Mouse (Mus musculus) right cerebral cortex, postnatal 4 days (tissue): ENCODE measurements around the gene Mob4.

Source experiments
- DNase-seq: peaks from one replicate; pipeline ENCODE4 v3.0.0-alpha.2; 2022

Mob4 gene

GRCm38 (mm10) chr1:55133173-55133572 is 2.1 kb downstream of the Mob4 start:
- no peak for DNase-seq

GRCm38 (mm10) chr1:55134301-55134700 is 3.3 kb downstream of the Mob4 start:
- no peak for DNase-seq

GRCm38 (mm10) chr1:55135846-55136245 is 4.8 kb downstream of the Mob4 start:
- DNase-seq = no peak

GRCm38 (mm10) chr1:55144338-55144737 is 13.3 kb downstream of the Mob4 start:
- no peak for DNase-seq

GRCm38 (mm10) chr1:55145556-55145955 is 14.5 kb downstream of the Mob4 start:
- no peak for DNase-seq

- DNase-seq = no peak
Measured at GRCm38 (mm10) chr1:55157329-55157728, 26.3 kb downstream of the Mob4 start.

GRCm38 (mm10) chr1:55158211-55158610 is 27.2 kb downstream of the Mob4 start:
- DNase-seq = no peak

- no peak for DNase-seq
Measured at GRCm38 (mm10) chr1:55158821-55159220, 27.8 kb downstream of the Mob4 start.

- DNase-seq = no peak
Measured at GRCm38 (mm10) chr1:55160218-55160617, 29.2 kb downstream of the Mob4 start.

GRCm38 (mm10) chr1:55160831-55161638 is 30.0 kb downstream of the Mob4 start:
- no peak for DNase-seq

GRCm38 (mm10) chr1:55161895-55162294 is 30.9 kb downstream of the Mob4 start:
- DNase-seq = no peak

GRCm38 (mm10) chr1:55162781-55163180 is 31.8 kb downstream of the Mob4 start:
- DNase-seq = no peak

- DNase-seq = no peak
Measured at GRCm38 (mm10) chr1:55164005-55164404, 33.0 kb downstream of the Mob4 start.

GRCm38 (mm10) chr1:55167560-55167959 is 36.5 kb downstream of the Mob4 start:
- no peak for DNase-seq

- DNase-seq = no peak
Measured at GRCm38 (mm10) chr1:55168591-55168990, 37.6 kb downstream of the Mob4 start.

- DNase-seq = no peak
Measured at GRCm38 (mm10) chr1:55171361-55172325, 40.6 kb downstream of the Mob4 start.

- no peak for DNase-seq
Measured at GRCm38 (mm10) chr1:55173720-55174557, 42.9 kb downstream of the Mob4 start.

GRCm38 (mm10) chr1:55174558-55175034 is 43.6 kb downstream of the Mob4 start:
- DNase-seq = no peak

GRCm38 (mm10) chr1:55179917-55180566 is 49.0 kb downstream of the Mob4 start:
- DNase-seq = no peak

- DNase-seq = no peak
Measured at GRCm38 (mm10) chr1:55182392-55182791, 51.4 kb downstream of the Mob4 start.

GRCm38 (mm10) chr1:55185718-55186117 is 54.7 kb downstream of the Mob4 start:
- DNase-seq = no peak

- no peak for DNase-seq
Measured at GRCm38 (mm10) chr1:55186592-55187210, 55.7 kb downstream of the Mob4 start.
